Mouse (Mus musculus): ENCODE measurements around the gene Gm42372. TPM values are rescaled to one million over a fixed set of nuclear protein-coding genes. Genes with fewer than 3 reads are reported as not detected.
"Not testable (repeated sequence)": the region's sequence is repeated elsewhere in the genome, so short reads cannot be mapped to it uniquely, and the experiment has no call there.

The Gm42372 gene
- polyA plus RNA-seq, 1 experiment, result 0.40 TPM

GRCm38 (mm10) chr7:16949908-16950841 is 32.7 kb upstream of the Gm42372 start:
- peaks cover 3% of the 10 kb centered on the region; the same call in 1 of the 2 replicates for H3K4me1 ChIP-seq (ENCODE audit: control insufficient read depth, insufficient read depth, insufficient read length)
- H3K36me3 ChIP-seq (ENCODE audit: control insufficient read depth, insufficient read depth, low read length), result no peaks in the 10 kb centered on the region
- no peak overlapping the region; the same call in 1 of the 2 replicates for H3K4me3 ChIP-seq (ENCODE audit: extremely low read depth, insufficient read depth, insufficient read length)
- peaks cover 7% of the 10 kb centered on the region for H3K27me3 ChIP-seq (ENCODE audit: control insufficient read depth, insufficient read depth, low read length)
- H3K27ac ChIP-seq (ENCODE audit: insufficient read depth, low read length), result no peak overlapping the region
- 17% methylated on average over 28 of the region's 29 CpGs for WGBS
- no peak for TF ChIP-seq POLR2A (IDR thresholded peaks at IDR 0.05; ENCODE audit: low read depth, low read length)
- peak; percentile 93 for TF ChIP-seq CTCF (IDR thresholded peaks at IDR 0.05; ENCODE audit: extremely low read depth, insufficient read depth, insufficient read length, insufficient replicate concordance)
- DNase-seq (ENCODE audit: low read depth in 1 of 2, low spot score in 2 of 2), result peak in 1 of 2 experiments; percentile 54

DNA sequence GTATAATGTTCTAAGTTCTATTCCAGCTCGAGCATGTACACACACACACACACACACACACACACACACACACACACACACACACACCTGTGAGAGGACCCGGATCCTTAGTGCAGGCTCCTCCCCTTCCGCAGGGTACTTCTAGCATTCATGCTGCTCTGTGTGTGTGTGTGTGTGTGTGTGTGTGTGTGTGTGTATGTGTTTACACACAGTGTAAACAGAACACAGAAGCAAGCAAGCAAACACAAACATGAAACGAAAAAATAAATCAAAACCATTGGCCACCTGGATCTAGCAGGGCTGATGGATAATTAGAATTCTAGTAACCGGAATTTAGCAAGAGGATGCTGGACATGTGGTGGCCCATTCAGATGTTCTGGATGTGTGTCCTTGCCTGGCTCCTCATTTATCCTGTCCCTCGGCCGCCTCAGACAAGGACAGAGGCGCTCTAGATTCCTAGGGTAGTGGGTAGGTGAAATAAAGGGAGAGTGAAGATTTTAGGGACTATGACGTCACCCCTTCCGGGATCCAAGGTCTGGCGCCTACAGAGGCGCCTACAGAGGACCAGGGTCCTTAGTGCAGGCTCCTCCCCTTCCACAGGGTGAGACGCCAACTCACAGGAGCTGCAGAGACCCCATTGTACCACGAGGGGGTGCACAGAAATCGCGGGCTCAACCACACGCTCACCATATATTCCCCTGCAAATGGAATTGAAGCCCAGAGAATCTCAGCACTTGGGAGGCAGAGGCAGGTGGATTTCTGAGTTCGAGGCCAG is 31.8 kb upstream of the Gm42372 start:
- Histone ChIP-seq H3K27ac (ENCODE audit: insufficient read depth, low read length) (no peak overlapping the region), H3K36me3 (ENCODE audit: control insufficient read depth, insufficient read depth, low read length) (no peaks in the 10 kb centered on the region), H3K27me3 (ENCODE audit: control insufficient read depth, insufficient read depth, low read length) (peaks cover 5% of the 10 kb centered on the region), H3K4me3 (ENCODE audit: extremely low read depth, insufficient read depth, insufficient read length) (no peak overlapping the region), H3K4me1 (ENCODE audit: control insufficient read depth, insufficient read depth, insufficient read length) (peaks cover 3% of the 10 kb centered on the region; the same call in 1 of the 2 replicates)
- 22% methylated on average over 18 of the region's 18 CpGs for WGBS
- peak; percentile 54 to 67 for DNase-seq (ENCODE audit: low read depth in 1 of 2, low spot score in 2 of 2)
- no peak for TF ChIP-seq POLR2A (IDR thresholded peaks at IDR 0.05; ENCODE audit: low read depth, low read length)
- TF ChIP-seq CTCF (IDR thresholded peaks at IDR 0.05; ENCODE audit: extremely low read depth, insufficient read depth, insufficient read length, insufficient replicate concordance), result peak; percentile 75; the same call in 1 of the 2 replicates

DNA sequence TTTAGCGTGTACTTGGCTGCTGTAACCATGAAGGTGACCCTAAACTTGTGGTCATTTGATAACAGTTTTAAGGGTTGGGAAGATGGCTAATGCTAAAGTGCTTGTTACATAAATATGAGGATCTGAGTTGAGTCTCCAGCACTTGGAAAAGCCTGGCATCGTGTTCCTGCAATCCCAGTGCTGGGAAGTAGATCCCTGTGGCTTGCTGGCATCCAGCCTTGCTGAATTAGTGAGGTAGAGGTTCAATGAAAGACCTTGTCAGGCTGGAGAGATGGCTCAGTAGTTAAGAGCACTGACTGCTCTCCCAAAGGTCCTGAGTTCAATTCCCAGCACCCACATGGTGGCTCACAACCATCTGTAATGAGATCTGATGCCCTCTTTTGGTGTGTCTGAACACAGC is 29.1 kb upstream of the Gm42372 start:
- H3K4me3 ChIP-seq (ENCODE audit: extremely low read depth, insufficient read depth, insufficient read length); H3K36me3 ChIP-seq (ENCODE audit: control insufficient read depth, insufficient read depth, low read length); DNase-seq (ENCODE audit: low read depth in 1 of 2, low spot score in 2 of 2); H3K27ac ChIP-seq (ENCODE audit: insufficient read depth, low read length); H3K4me1 ChIP-seq (ENCODE audit: control insufficient read depth, insufficient read depth, insufficient read length); H3K27me3 ChIP-seq (ENCODE audit: control insufficient read depth, insufficient read depth, low read length): not testable (repeated sequence)
- 71% methylated on average over 2 of the region's 2 CpGs for whole genome bisulfite sequencing

DNA sequence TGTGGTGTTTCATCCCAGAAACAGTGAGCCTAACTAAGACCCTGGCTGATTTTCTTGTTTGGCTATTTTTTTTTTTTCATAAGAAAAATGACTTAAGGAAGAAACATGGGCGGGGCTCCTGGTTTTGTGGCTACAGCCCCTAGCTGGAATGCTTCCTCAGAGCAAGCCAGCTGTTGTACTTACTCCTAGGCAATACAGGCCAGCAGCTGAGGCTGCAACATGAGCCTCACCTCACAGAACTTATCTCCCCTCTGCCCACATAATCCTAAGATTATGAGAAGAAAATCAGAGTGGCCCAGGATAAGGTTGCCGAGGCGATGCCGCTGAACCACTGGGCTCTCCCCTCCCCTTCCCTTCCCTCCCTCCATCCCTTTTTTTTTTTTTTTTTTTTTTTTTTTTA is 27.2 kb upstream of the Gm42372 start:
- no peak for DNase-seq (ENCODE audit: low read depth in 1 of 2, low spot score in 2 of 2)
- no peaks in the 10 kb centered on the region for H3K36me3 ChIP-seq (ENCODE audit: control insufficient read depth, insufficient read depth, low read length)
- no peak overlapping the region for H3K4me3 ChIP-seq (ENCODE audit: extremely low read depth, insufficient read depth, insufficient read length)
- 69% methylated on average over 4 of the region's 4 CpGs for WGBS
- H3K27me3 ChIP-seq (ENCODE audit: control insufficient read depth, insufficient read depth, low read length), result no peaks in the 10 kb centered on the region
- no peaks in the 10 kb centered on the region for H3K4me1 ChIP-seq (ENCODE audit: control insufficient read depth, insufficient read depth, insufficient read length)
- TF ChIP-seq POLR2A (IDR thresholded peaks at IDR 0.05; ENCODE audit: low read depth, low read length) (no peak), CTCF (IDR thresholded peaks at IDR 0.05; ENCODE audit: extremely low read depth, insufficient read depth, insufficient read length, insufficient replicate concordance) (no peak)
- H3K27ac ChIP-seq (ENCODE audit: insufficient read depth, low read length), result no peak overlapping the region

GRCm38 (mm10) chr7:16956410-16957265 is 26.2 kb upstream of the Gm42372 start:
- DNase-seq (ENCODE audit: low read depth in 1 of 2, low spot score in 2 of 2), result no peak
- WGBS, result 82% methylated on average over 15 of the region's 15 CpGs

GRCm38 (mm10) chr7:16959539-16960187 is 23.2 kb upstream of the Gm42372 start, which contains the start of gene Pnmal1:
Gene Pnmal1, plus strand, starts transcription at chr7:16959679.
- WGBS, result 65% methylated on average over 17 of the region's 17 CpGs
- Histone ChIP-seq H3K36me3 (ENCODE audit: control insufficient read depth, insufficient read depth, low read length) (no peaks in the 10 kb centered on the region), H3K27me3 (ENCODE audit: control insufficient read depth, insufficient read depth, low read length) (no peaks in the 10 kb centered on the region), H3K27ac (ENCODE audit: insufficient read depth, low read length) (no peak within 1 kb of the TSS), H3K4me1 (ENCODE audit: control insufficient read depth, insufficient read depth, insufficient read length) (no peaks in the 10 kb centered on the region), H3K4me3 (ENCODE audit: extremely low read depth, insufficient read depth, insufficient read length) (no peak within 1 kb of the TSS)
- no peak for DNase-seq (ENCODE audit: low read depth in 1 of 2, low spot score in 2 of 2)
- no peak for TF ChIP-seq POLR2A (IDR thresholded peaks at IDR 0.05; ENCODE audit: low read depth, low read length)
- TF ChIP-seq CTCF (IDR thresholded peaks at IDR 0.05; ENCODE audit: extremely low read depth, insufficient read depth, insufficient read length, insufficient replicate concordance), result no peak

More at GRCm38 (mm10) chr7:16956410-16957265, 26.2 kb upstream of the Gm42372 start:
- Histone ChIP-seq H3K27me3 (ENCODE audit: control insufficient read depth, insufficient read depth, low read length) (no peaks in the 10 kb centered on the region), H3K4me1 (ENCODE audit: control insufficient read depth, insufficient read depth, insufficient read length) (no peaks in the 10 kb centered on the region), H3K27ac (ENCODE audit: insufficient read depth, low read length) (no peak overlapping the region), H3K4me3 (ENCODE audit: extremely low read depth, insufficient read depth, insufficient read length) (no peak overlapping the region), H3K36me3 (ENCODE audit: control insufficient read depth, insufficient read depth, low read length) (no peaks in the 10 kb centered on the region)
- TF ChIP-seq CTCF (IDR thresholded peaks at IDR 0.05; ENCODE audit: extremely low read depth, insufficient read depth, insufficient read length, insufficient replicate concordance) (no peak), POLR2A (IDR thresholded peaks at IDR 0.05; ENCODE audit: low read depth, low read length) (no peak)

All from spleen, adult 2 months (tissue).